Mouse (Mus musculus): ENCODE results near the gene Dnal1.

- TF ChIP-seq TAL1 (conservative IDR thresholded peaks at IDR 0.05; ENCODE audit: low read depth, low read length) (no peak), GATA1 (IDR thresholded peaks at IDR 0.05; ENCODE audit: borderline replicate concordance, low read length) (no peak), CTCF (IDR thresholded peaks at IDR 0.05; ENCODE audit: low read depth, low read length) (no peak)
Measured at GRCm38 (mm10) chr12:84141271-84141670, 27.1 kb downstream of the Dnal1 start.

Measured in G1E (cell line).